Mouse (Mus musculus) frontal cortex, postnatal 36 days (tissue): Measurements from ENCODE around the gene Sco2.

Experiments
- DNase-seq, 2 experiments: peaks; one replicate each; pipeline ENCODE4 v3.0.0; 2022; ENCODE audit warnings: low spot score in 2 of 2

The Sco2 gene

GRCm38 (mm10) chr15:89323656-89324055 is 50.0 kb downstream of the Sco2 start:
- no peak for DNase-seq

GRCm38 (mm10) chr15:89322670-89323522 is 50.8 kb downstream of the Sco2 start, which contains the start of gene Adm2:
Gene Adm2 (plus strand): TSS chr15:89322720.
- DNase-seq: no peak
